Comparison of ENCODE assay signal across 35 mouse cellular contexts in the genomic region with DNA sequence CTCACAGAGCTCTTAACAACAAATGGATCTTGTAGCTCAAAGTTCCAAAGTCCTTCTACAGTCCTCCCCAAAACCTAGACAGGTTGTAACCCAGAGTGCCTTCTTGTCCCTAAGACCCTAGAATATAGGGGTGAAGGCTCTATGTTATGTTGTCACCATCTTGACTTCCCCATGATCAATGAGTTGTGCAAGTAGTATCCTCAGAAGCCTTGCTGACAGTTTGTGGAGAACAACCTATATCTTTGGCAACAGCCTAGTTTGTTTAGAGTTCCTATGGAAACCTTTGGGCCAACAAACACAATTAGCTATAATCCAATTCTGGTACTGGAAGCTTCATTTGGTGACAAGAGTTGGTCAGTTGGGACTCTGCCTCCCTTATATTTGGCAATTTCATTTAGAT.
"Had no signal": no experiment of that assay in that cellular context is flagged by ENCODE, and none has a peak within 500 bp of the region (broad histone marks: within the 10 kb centered on the region; RNA-seq: fewer than 3 reads in every experiment).

No protein-coding gene starts in this region.

- ATAC-seq: hindbrain, embryonic 16.5 days; hindbrain, postnatal 0 days; inflammation-experienced regulatory T-cells, adult 6 months; intestine, embryonic 15.5 days; intestine, embryonic 16.5 days; intestine, postnatal 0 days had no signal

- DNase-seq: heart, postnatal 10 days; heart, postnatal 14 days; heart, postnatal 36 days; heart, postnatal 4 days; kidney, adult 11 months; kidney, adult 18-20 months; kidney, adult 2 months; kidney, adult 8-10 months; kidney, adult 9 months; kidney, postnatal 10 days; kidney, postnatal 14 days; kidney, postnatal 25 days; kidney, postnatal 36 days; kidney, postnatal 4 days; layer of hippocampus, adult 9-11 months; layer of hippocampus, postnatal 36 days had no signal

- H3K9ac ChIP-seq: heart, embryonic 12.5 days; heart, embryonic 13.5 days; heart, embryonic 15.5 days; hindbrain, embryonic 12.5 days; hindbrain, embryonic 13.5 days; hindbrain, embryonic 14.5 days; hindbrain, embryonic 15.5 days; intestine, embryonic 15.5 days; kidney, embryonic 15.5 days had no signal

- H3K4me2 ChIP-seq: heart, embryonic 11.5 days; heart, embryonic 12.5 days; heart, embryonic 13.5 days; heart, embryonic 15.5 days; hindbrain, embryonic 12.5 days; hindbrain, embryonic 13.5 days; hindbrain, embryonic 14.5 days; hindbrain, embryonic 15.5 days; intestine, embryonic 15.5 days; kidney, embryonic 15.5 days had no signal

- H3K27ac ChIP-seq: heart, embryonic 10.5 days; heart, embryonic 13.5 days; heart, embryonic 15.5 days; hindbrain, embryonic 10.5 days; hindbrain, embryonic 12.5 days; hindbrain, embryonic 13.5 days; hindbrain, embryonic 14.5 days; hindbrain, embryonic 15.5 days; hindbrain, postnatal 0 days; intestine, embryonic 15.5 days; kidney, embryonic 15.5 days; kidney, postnatal 0 days; layer of hippocampus, adult 2 months had no signal

- H3K27me3 ChIP-seq: heart, embryonic 12.5 days; heart, embryonic 13.5 days; heart, embryonic 15.5 days; hindbrain, embryonic 12.5 days; hindbrain, embryonic 13.5 days; hindbrain, embryonic 15.5 days; intestine, embryonic 15.5 days; kidney, embryonic 15.5 days had no signal

- H3K36me3 ChIP-seq: heart, embryonic 10.5 days; heart, embryonic 12.5 days; heart, embryonic 13.5 days; heart, embryonic 15.5 days; hindbrain, embryonic 10.5 days; hindbrain, embryonic 12.5 days; hindbrain, embryonic 13.5 days; hindbrain, embryonic 15.5 days; intestine, embryonic 15.5 days; kidney, embryonic 15.5 days had no signal

- H3K4me1 ChIP-seq: heart, embryonic 10.5 days; heart, embryonic 12.5 days; heart, embryonic 13.5 days; heart, embryonic 15.5 days; hindbrain, embryonic 10.5 days; hindbrain, embryonic 12.5 days; hindbrain, embryonic 13.5 days; hindbrain, embryonic 15.5 days; intestine, embryonic 15.5 days; kidney, embryonic 15.5 days had no signal

- H3K4me3 ChIP-seq: heart, embryonic 10.5 days; heart, embryonic 12.5 days; heart, embryonic 13.5 days; heart, embryonic 15.5 days; hindbrain, embryonic 10.5 days; hindbrain, embryonic 12.5 days; hindbrain, embryonic 13.5 days; hindbrain, embryonic 15.5 days; intestine, embryonic 15.5 days; kidney, embryonic 15.5 days; layer of hippocampus, adult 2 months had no signal

- H3K9me3 ChIP-seq: heart, embryonic 10.5 days; heart, embryonic 12.5 days; heart, embryonic 13.5 days; heart, embryonic 15.5 days; hindbrain, embryonic 10.5 days; hindbrain, embryonic 12.5 days; hindbrain, embryonic 13.5 days; hindbrain, embryonic 15.5 days; intestine, embryonic 15.5 days; kidney, embryonic 15.5 days had no signal
